Mouse (Mus musculus): Measurements from ENCODE around the gene Rasgef1b. TPM values are rescaled to one million over a fixed set of nuclear protein-coding genes. Genes with fewer than 3 reads are reported as not detected.

Gene Rasgef1b
- polyA plus RNA-seq, 1 experiment, result 8.6 TPM

DNA sequence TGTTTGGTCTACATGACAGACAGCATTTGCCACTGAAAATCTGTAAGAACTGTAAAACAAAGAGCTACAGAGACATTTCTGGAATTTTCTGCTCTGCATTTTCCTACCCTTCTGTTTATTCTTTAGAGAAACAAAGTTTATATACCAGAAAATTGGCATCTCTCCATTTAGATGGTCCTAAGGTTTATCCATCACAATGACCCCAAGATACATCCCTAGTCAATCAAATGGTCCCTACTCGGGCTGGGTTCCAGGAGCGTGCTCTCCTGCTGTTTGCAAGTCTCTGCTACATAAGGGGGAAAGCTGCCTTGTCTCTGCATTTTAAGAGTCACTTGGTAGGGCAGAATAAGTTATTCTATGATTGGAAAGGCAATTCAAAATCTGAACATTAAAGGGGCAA is 44.8 kb downstream of the Rasgef1b start:
- Histone ChIP-seq H3K36me3 (ENCODE audit: control insufficient read depth, insufficient read depth, low read length) (no peaks in the 10 kb centered on the region), H3K27ac (ENCODE audit: insufficient read depth, low read depth, low read length) (no peak overlapping the region), H3K4me3 (ENCODE audit: insufficient read depth, low read depth, low read length) (no peak overlapping the region), H3K4me1 (ENCODE audit: control insufficient read depth, insufficient read depth, low read length) (no peaks in the 10 kb centered on the region), H3K27me3 (replicated peaks; ENCODE audit: control insufficient read depth, insufficient read depth, low read length) (no peaks in the 10 kb centered on the region)
- TF ChIP-seq POLR2A (IDR thresholded peaks at IDR 0.05; ENCODE audit: low read depth, low read length), result no peak
- no peak for TF ChIP-seq CTCF (conservative IDR thresholded peaks at IDR 0.05; ENCODE audit: insufficient read depth, insufficient read length, low read depth, low read length)
- 32% methylated on average over 2 of the region's 2 CpGs for WGBS
- no peak for DNase-seq

GRCm38 (mm10) chr5:99669971-99670571 is 58.8 kb downstream of the Rasgef1b start:
- H3K4me3 ChIP-seq (ENCODE audit: insufficient read depth, low read depth, low read length), result no peak overlapping the region
- 46% methylated on average over 9 of the region's 9 CpGs for WGBS
- no peaks in the 10 kb centered on the region for H3K36me3 ChIP-seq (ENCODE audit: control insufficient read depth, insufficient read depth, low read length)
- no peaks in the 10 kb centered on the region for H3K27me3 ChIP-seq (replicated peaks; ENCODE audit: control insufficient read depth, insufficient read depth, low read length)
- TF ChIP-seq POLR2A (IDR thresholded peaks at IDR 0.05; ENCODE audit: low read depth, low read length) (no peak), CTCF (conservative IDR thresholded peaks at IDR 0.05; ENCODE audit: insufficient read depth, insufficient read length, low read depth, low read length) (no peak)
- H3K27ac ChIP-seq (ENCODE audit: insufficient read depth, low read depth, low read length), result no peak overlapping the region
- no peaks in the 10 kb centered on the region for H3K4me1 ChIP-seq (ENCODE audit: control insufficient read depth, insufficient read depth, low read length)
- peak; percentile 55 for DNase-seq

DNA sequence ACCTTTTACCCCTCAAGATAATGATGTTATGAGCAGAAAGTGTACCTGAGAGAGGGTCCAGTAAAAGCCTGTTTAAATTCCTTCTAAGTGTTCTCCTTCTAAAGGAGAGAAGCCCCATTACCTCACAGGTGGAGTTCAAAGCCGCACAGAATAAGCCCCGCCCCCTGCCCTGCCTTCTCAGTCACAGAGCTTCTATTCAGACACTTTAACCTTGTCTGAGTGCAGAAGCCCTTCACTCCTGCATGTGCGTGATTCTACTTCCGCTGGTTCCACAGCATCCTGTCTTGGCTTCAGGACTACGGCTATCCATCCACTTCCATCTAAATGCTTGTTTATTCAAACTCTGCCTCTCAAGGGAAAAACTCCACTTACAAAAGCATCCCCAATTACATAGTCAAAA is 72.8 kb downstream of the Rasgef1b start:
- Histone ChIP-seq H3K27ac (ENCODE audit: insufficient read depth, low read depth, low read length) (no peak overlapping the region), H3K4me3 (ENCODE audit: insufficient read depth, low read depth, low read length) (no peak overlapping the region), H3K4me1 (ENCODE audit: control insufficient read depth, insufficient read depth, low read length) (no peaks in the 10 kb centered on the region), H3K36me3 (ENCODE audit: control insufficient read depth, insufficient read depth, low read length) (no peaks in the 10 kb centered on the region), H3K27me3 (replicated peaks; ENCODE audit: control insufficient read depth, insufficient read depth, low read length) (no peaks in the 10 kb centered on the region)
- no peak for TF ChIP-seq CTCF (conservative IDR thresholded peaks at IDR 0.05; ENCODE audit: insufficient read depth, insufficient read length, low read depth, low read length)
- TF ChIP-seq POLR2A (IDR thresholded peaks at IDR 0.05; ENCODE audit: low read depth, low read length), result no peak
- 46% methylated on average over 5 of the region's 5 CpGs for WGBS
- no peak for DNase-seq

GRCm38 (mm10) chr5:99652931-99653330 is 75.9 kb downstream of the Rasgef1b start:
- no peak overlapping the region for H3K4me3 ChIP-seq (ENCODE audit: insufficient read depth, low read depth, low read length)
- WGBS, result 80% methylated on average over 10 of the region's 10 CpGs
- no peaks in the 10 kb centered on the region for H3K36me3 ChIP-seq (ENCODE audit: control insufficient read depth, insufficient read depth, low read length)
- H3K27me3 ChIP-seq (replicated peaks; ENCODE audit: control insufficient read depth, insufficient read depth, low read length), result no peaks in the 10 kb centered on the region
- H3K27ac ChIP-seq (ENCODE audit: insufficient read depth, low read depth, low read length), result no peak overlapping the region
- no peak for DNase-seq
- no peaks in the 10 kb centered on the region for H3K4me1 ChIP-seq (ENCODE audit: control insufficient read depth, insufficient read depth, low read length)
- TF ChIP-seq CTCF (conservative IDR thresholded peaks at IDR 0.05; ENCODE audit: insufficient read depth, insufficient read length, low read depth, low read length) (no peak), POLR2A (IDR thresholded peaks at IDR 0.05; ENCODE audit: low read depth, low read length) (no peak)

DNA sequence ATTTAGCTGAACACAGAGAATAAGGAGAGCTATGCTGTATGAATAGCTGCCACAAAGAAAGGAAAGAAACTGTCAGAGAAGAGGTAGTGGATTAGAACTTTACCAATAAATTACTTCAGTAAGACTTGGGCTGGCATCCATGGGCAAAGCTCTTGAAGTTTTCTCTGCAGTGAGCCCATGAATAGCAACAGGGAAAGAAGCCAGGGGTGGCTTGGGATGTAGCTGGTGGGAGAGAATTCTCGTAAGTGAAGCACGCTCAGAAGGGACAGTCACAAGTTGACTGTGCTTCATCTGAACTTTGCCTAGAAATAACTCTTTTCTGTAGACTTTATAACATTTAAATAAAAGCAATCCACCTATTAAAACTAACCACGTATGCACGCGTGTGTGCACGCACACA is 87.5 kb downstream of the Rasgef1b start:
- H3K4me3 ChIP-seq (ENCODE audit: insufficient read depth, low read depth, low read length), result no peak overlapping the region
- H3K27ac ChIP-seq (ENCODE audit: insufficient read depth, low read depth, low read length), result no peak overlapping the region
- no peak for TF ChIP-seq POLR2A (IDR thresholded peaks at IDR 0.05; ENCODE audit: low read depth, low read length)
- TF ChIP-seq CTCF (conservative IDR thresholded peaks at IDR 0.05; ENCODE audit: insufficient read depth, insufficient read length, low read depth, low read length), result no peak
- no peaks in the 10 kb centered on the region for H3K4me1 ChIP-seq (ENCODE audit: control insufficient read depth, insufficient read depth, low read length)
- no peak for DNase-seq
- H3K27me3 ChIP-seq (replicated peaks; ENCODE audit: control insufficient read depth, insufficient read depth, low read length), result no peaks in the 10 kb centered on the region
- WGBS, result 93% methylated on average over 6 of the region's 6 CpGs
- no peaks in the 10 kb centered on the region for H3K36me3 ChIP-seq (ENCODE audit: control insufficient read depth, insufficient read depth, low read length)

- no peaks in the 10 kb centered on the region for H3K27me3 ChIP-seq (replicated peaks; ENCODE audit: control insufficient read depth, insufficient read depth, low read length)
- H3K27ac ChIP-seq (ENCODE audit: insufficient read depth, low read depth, low read length), result no peak overlapping the region
- no peak overlapping the region for H3K4me3 ChIP-seq (ENCODE audit: insufficient read depth, low read depth, low read length)
- TF ChIP-seq POLR2A (IDR thresholded peaks at IDR 0.05; ENCODE audit: low read depth, low read length), result no peak
- H3K36me3 ChIP-seq (ENCODE audit: control insufficient read depth, insufficient read depth, low read length), result no peaks in the 10 kb centered on the region
- H3K4me1 ChIP-seq (ENCODE audit: control insufficient read depth, insufficient read depth, low read length), result no peaks in the 10 kb centered on the region
- 50% methylated on average over 7 of the region's 7 CpGs for WGBS
- no peak for DNase-seq
Observed at GRCm38 (mm10) chr5:99636575-99636974, 92.3 kb downstream of the Rasgef1b start.

DNA sequence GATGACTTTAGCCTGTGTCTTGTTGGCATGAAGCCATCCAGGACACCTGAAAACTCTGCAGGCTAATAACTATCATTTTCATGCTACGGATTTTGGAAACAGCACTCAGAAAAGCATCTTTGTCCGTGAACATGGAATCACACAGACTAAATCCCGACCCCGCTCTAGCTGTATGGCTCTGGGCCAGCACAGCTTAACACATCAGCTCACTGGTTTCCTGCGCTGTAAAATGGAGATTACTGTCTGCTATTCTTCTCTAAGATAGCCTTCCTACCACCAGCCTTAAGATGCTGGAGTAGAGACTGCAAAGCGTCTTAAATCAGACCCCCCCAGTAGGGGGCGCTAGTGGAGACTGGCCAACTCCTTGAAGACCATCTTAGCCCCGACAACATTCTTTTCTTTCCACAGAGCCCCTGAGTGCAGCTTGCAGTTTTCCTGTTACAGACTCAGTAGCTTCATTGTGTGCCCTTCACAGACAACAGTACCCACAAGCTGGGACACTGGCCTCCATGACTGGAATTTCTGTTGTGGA is 94.8 kb downstream of the Rasgef1b start:
- TF ChIP-seq POLR2A (IDR thresholded peaks at IDR 0.05; ENCODE audit: low read depth, low read length), result no peak
- TF ChIP-seq CTCF (conservative IDR thresholded peaks at IDR 0.05; ENCODE audit: insufficient read depth, insufficient read length, low read depth, low read length), result 0 out of 2 replicates have a peak, but pooled peaks have one; percentile 15
- H3K36me3 ChIP-seq (ENCODE audit: control insufficient read depth, insufficient read depth, low read length), result no peaks in the 10 kb centered on the region
- DNase-seq, result no peak
- H3K4me1 ChIP-seq (ENCODE audit: control insufficient read depth, insufficient read depth, low read length), result no peaks in the 10 kb centered on the region
- H3K27ac ChIP-seq (ENCODE audit: insufficient read depth, low read depth, low read length), result no peak overlapping the region
- 83% methylated on average over 8 of the region's 8 CpGs for WGBS
- H3K27me3 ChIP-seq (replicated peaks; ENCODE audit: control insufficient read depth, insufficient read depth, low read length), result no peaks in the 10 kb centered on the region
- H3K4me3 ChIP-seq (ENCODE audit: insufficient read depth, low read depth, low read length), result no peak overlapping the region
